Mouse (Mus musculus): ENCODE measurements around the gene Phf21a. TPM values are rescaled to one million over a fixed set of nuclear protein-coding genes. Genes with fewer than 3 reads are reported as not detected.

Gene Phf21a
- polyA plus RNA-seq, 2 experiments = 1.8 to 4.7 TPM

- Histone ChIP-seq H3K4me1 (replicated peaks; ENCODE audit: control insufficient read depth in 2 of 2, insufficient read depth in 2 of 2, low read length in 1 of 2) (no peaks in the 10 kb centered on the region), H3K27ac (no peak overlapping the region), H3K4me2 (ENCODE audit: low read depth) (no peak overlapping the region), H3K9me3 (ENCODE audit: control insufficient read depth, low read length) (no peaks in the 10 kb centered on the region), H3K27me3 (ENCODE audit: control insufficient read depth, insufficient read depth, low read length) (peaks cover 17% of the 10 kb centered on the region), H3K9ac (replicated peaks) (no peak overlapping the region), H3K36me3 (replicated peaks; ENCODE audit: control insufficient read depth, insufficient read depth, low read depth) (no peaks in the 10 kb centered on the region; the same call in 1 of the 2 replicates), H3K4me3 (ENCODE audit: insufficient read depth in 1 of 2, low read depth in 2 of 2, low read length in 2 of 2) (no peak overlapping the region)
- 31% methylated on average over 4 of the region's 4 CpGs for WGBS (ENCODE audit: insufficient replicate concordance)
- TF ChIP-seq CTCF (IDR thresholded peaks at IDR 0.05; ENCODE audit: low read depth) = no peak
- DNase-seq (ENCODE audit: low read depth in 3 of 3, low spot score in 3 of 3) (no peak), ATAC-seq (ENCODE audit: insufficient read depth) (no peak)
Observed at GRCm38 (mm10) chr2:92384101-92384500, 291.2 kb downstream of the Phf21a start.

- WGBS (ENCODE audit: insufficient replicate concordance) = 63% methylated on average over 22 of the region's 22 CpGs
- Histone ChIP-seq H3K4me1 (replicated peaks; ENCODE audit: control insufficient read depth in 2 of 2, insufficient read depth in 2 of 2, low read length in 1 of 2) (peaks cover 0 to 4% of the 10 kb centered on the region in 2 experiments; a peak in 2 of 4 replicates), H3K27me3 (ENCODE audit: control insufficient read depth, insufficient read depth, low read length) (peaks cover 29% of the 10 kb centered on the region), H3K9me3 (ENCODE audit: control insufficient read depth, low read length) (no peaks in the 10 kb centered on the region), H3K36me3 (replicated peaks; ENCODE audit: control insufficient read depth, insufficient read depth, low read depth) (no peaks in the 10 kb centered on the region), H3K27ac (no peak overlapping the region), H3K4me2 (ENCODE audit: low read depth) (no peak overlapping the region), H3K4me3 (ENCODE audit: insufficient read depth in 1 of 2, low read depth in 2 of 2, low read length in 2 of 2) (no peak overlapping the region), H3K9ac (replicated peaks) (no peak overlapping the region)
- DNase-seq (ENCODE audit: low read depth in 3 of 3, low spot score in 3 of 3) = no peak
- TF ChIP-seq EP300 (IDR thresholded peaks at IDR 0.05; ENCODE audit: low read depth) (no peak), CTCF (IDR thresholded peaks at IDR 0.05; ENCODE audit: low read depth) (no peak)
- no peak for ATAC-seq (ENCODE audit: insufficient read depth)
Observed at GRCm38 (mm10) chr2:92385113-92386051, 292.5 kb downstream of the Phf21a start.

GRCm38 (mm10) chr2:92386821-92387570 lies 294.1 kb downstream of the Phf21a start:
- Histone ChIP-seq H3K27me3 (ENCODE audit: control insufficient read depth, insufficient read depth, low read length) (peaks cover 45% of the 10 kb centered on the region), H3K4me3 (ENCODE audit: insufficient read depth in 1 of 2, low read depth in 2 of 2, low read length in 2 of 2) (no peak overlapping the region), H3K4me1 (replicated peaks; ENCODE audit: control insufficient read depth in 2 of 2, insufficient read depth in 2 of 2, low read length in 1 of 2) (peaks cover 0 to 4% of the 10 kb centered on the region in 2 experiments; a peak in 2 of 4 replicates), H3K36me3 (replicated peaks; ENCODE audit: control insufficient read depth, insufficient read depth, low read depth) (no peaks in the 10 kb centered on the region), H3K4me2 (ENCODE audit: low read depth) (no peak overlapping the region), H3K27ac (no peak overlapping the region), H3K9me3 (ENCODE audit: control insufficient read depth, low read length) (no peaks in the 10 kb centered on the region), H3K9ac (replicated peaks) (no peak overlapping the region)
- no peak for TF ChIP-seq CTCF (IDR thresholded peaks at IDR 0.05; ENCODE audit: low read depth)
- TF ChIP-seq EP300 (IDR thresholded peaks at IDR 0.05; ENCODE audit: low read depth) = no peak
- WGBS (ENCODE audit: insufficient replicate concordance) = 72% methylated on average over 30 of the region's 30 CpGs
- ATAC-seq (ENCODE audit: insufficient read depth) (no peak), DNase-seq (ENCODE audit: low read depth in 3 of 3, low spot score in 3 of 3) (no peak)

- no peak for ATAC-seq (ENCODE audit: insufficient read depth)
- Histone ChIP-seq H3K4me3 (ENCODE audit: insufficient read depth in 1 of 2, low read depth in 2 of 2, low read length in 2 of 2) (no peak overlapping the region), H3K9me3 (ENCODE audit: control insufficient read depth, low read length) (no peaks in the 10 kb centered on the region), H3K36me3 (replicated peaks; ENCODE audit: control insufficient read depth, insufficient read depth, low read depth) (no peaks in the 10 kb centered on the region), H3K27me3 (ENCODE audit: control insufficient read depth, insufficient read depth, low read length) (peaks cover 51% of the 10 kb centered on the region), H3K4me2 (ENCODE audit: low read depth) (no peak overlapping the region), H3K9ac (replicated peaks) (no peak overlapping the region), H3K4me1 (replicated peaks; ENCODE audit: control insufficient read depth in 2 of 2, insufficient read depth in 2 of 2, low read length in 1 of 2) (peaks cover 0 to 4% of the 10 kb centered on the region in 2 experiments; a peak in 2 of 4 replicates), H3K27ac (no peak overlapping the region)
- TF ChIP-seq EP300 (IDR thresholded peaks at IDR 0.05; ENCODE audit: low read depth) (no peak), CTCF (IDR thresholded peaks at IDR 0.05; ENCODE audit: low read depth) (no peak)
- WGBS (ENCODE audit: insufficient replicate concordance) = 43% methylated on average over 4 of the region's 4 CpGs
- DNase-seq (ENCODE audit: low read depth in 3 of 3, low spot score in 3 of 3) = no peak
Observed at GRCm38 (mm10) chr2:92387646-92388045, 294.7 kb downstream of the Phf21a start.

- no peak for ATAC-seq (ENCODE audit: insufficient read depth)
- 46% methylated on average over 3 of the region's 3 CpGs for whole genome bisulfite sequencing (ENCODE audit: insufficient replicate concordance)
- Histone ChIP-seq H3K4me2 (ENCODE audit: low read depth) (no peak overlapping the region), H3K4me1 (replicated peaks; ENCODE audit: control insufficient read depth in 2 of 2, insufficient read depth in 2 of 2, low read length in 1 of 2) (peaks cover 0 to 4% of the 10 kb centered on the region in 2 experiments; a peak in 2 of 4 replicates), H3K27me3 (ENCODE audit: control insufficient read depth, insufficient read depth, low read length) (peaks cover 54% of the 10 kb centered on the region), H3K36me3 (replicated peaks; ENCODE audit: control insufficient read depth, insufficient read depth, low read depth) (no peaks in the 10 kb centered on the region), H3K27ac (no peak overlapping the region), H3K4me3 (ENCODE audit: insufficient read depth in 1 of 2, low read depth in 2 of 2, low read length in 2 of 2) (no peak overlapping the region), H3K9me3 (ENCODE audit: control insufficient read depth, low read length) (no peaks in the 10 kb centered on the region), H3K9ac (replicated peaks) (no peak overlapping the region)
- TF ChIP-seq CTCF (IDR thresholded peaks at IDR 0.05; ENCODE audit: low read depth) (no peak), EP300 (IDR thresholded peaks at IDR 0.05; ENCODE audit: low read depth) (no peak)
- DNase-seq (ENCODE audit: low read depth in 3 of 3, low spot score in 3 of 3) = no peak
Observed at GRCm38 (mm10) chr2:92388081-92388517, 295.2 kb downstream of the Phf21a start.
